Mouse (Mus musculus) MEL-GATA-1-ER (cell line): ENCODE data around the gene Gm8653.
"Not testable (repeated sequence)": the region's sequence is repeated elsewhere in the genome, so short reads cannot be mapped to it uniquely, and the experiment has no call there.

Source experiments
- DNase-seq: peaks from one replicate; pipeline ENCODE4 v3.0.0-alpha.2; 2012; ENCODE audit warnings: low read depth; ENCODE audit errors: extremely low read depth

The Gm8653 gene

DNA sequence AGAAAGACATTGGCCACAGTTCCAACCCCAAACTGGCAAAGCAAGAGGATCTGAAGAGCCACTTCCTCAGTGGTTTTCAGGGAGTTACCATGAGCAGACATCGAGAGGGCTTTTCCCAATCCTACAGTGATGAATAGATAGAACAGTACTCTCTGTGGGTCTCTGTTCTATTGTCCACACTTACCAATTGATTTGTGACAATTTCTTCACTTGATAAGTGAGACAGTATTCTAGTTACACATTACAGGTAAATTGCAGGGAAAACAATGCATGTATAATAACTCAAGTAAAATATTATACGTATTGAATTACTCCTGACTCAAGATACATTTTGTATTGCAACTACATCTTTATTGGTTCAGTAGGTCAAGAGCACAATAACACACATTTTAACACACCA, at the start of gene Gm8653:
Gene Gm8653, minus strand, starts transcription at position 101 of the 400 bp plus-strand sequence.
- DNase-seq = not testable (repeated sequence)

DNA sequence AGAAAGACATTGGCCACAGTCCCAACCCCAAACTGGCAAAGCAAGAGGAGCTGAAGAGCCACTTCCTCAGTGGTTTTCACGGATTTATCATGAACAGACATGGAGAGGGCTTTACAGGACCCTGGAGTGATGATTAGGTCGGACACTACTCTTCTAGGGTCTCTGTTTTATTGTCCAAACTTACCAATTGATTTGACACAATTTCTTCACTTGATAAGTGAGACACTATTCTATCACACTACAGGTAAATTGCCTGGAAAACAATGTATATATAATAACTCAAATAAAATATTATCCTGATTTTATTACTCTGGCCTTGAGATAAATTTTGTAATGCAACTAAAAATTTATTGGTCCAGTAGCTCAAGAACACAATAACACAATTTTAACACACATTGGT, 28.3 kb upstream of the Gm8653 start, which contains the start of gene Gm8453:
Gene Gm8453, minus strand, starts transcription at position 101 of the 400 bp plus-strand sequence.
- DNase-seq = not testable (repeated sequence)

DNA sequence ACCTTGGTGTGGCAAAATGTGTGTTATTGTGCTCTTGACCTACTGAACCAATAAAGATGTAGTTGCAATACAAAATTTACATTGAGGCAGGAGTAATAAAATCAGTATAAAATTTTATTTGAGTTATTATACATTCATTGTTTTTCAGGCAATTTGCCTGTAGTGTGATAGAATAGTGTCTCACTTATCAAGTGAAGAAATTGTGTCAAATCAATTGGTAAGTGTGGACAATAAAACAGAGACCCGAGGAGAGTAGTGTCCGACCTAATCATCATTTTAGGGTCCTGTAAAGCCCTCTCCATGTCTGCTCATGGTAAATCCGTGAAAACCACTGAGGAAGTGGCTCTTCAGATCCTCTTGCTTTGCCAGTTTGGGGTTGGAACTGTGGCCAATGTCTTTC, 12.0 kb downstream of the Gm8653 start, which contains the start of gene Vmn1r143:
Gene Vmn1r143, plus strand, starts transcription at position 301 of the 400 bp plus-strand sequence.
- DNase-seq = not testable (repeated sequence)

DNA sequence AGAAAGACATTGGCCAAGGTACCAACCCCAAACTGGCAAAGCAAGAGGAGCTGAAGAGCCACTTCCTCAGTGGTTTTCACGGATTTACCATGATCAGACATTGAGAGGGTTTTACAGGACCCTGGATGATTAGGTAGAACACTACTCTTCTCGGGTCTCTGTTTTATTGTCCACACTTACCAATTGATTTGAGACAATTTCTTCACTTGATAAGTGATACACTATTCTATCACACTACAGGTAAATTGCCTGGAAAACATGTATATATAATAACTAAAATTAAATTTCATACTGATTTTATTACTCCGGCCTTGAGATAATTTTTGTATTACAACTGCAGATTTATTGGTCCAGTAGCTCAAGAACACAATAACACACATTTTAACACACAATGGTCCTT, 37.1 kb downstream of the Gm8653 start, which contains the start of gene Vmn1r142:
Gene Vmn1r142, minus strand, starts transcription at position 101 of the 400 bp plus-strand sequence.
- not testable (repeated sequence) for DNase-seq
